17 mouse cellular contexts compared by ENCODE assay signal in the genomic region with DNA sequence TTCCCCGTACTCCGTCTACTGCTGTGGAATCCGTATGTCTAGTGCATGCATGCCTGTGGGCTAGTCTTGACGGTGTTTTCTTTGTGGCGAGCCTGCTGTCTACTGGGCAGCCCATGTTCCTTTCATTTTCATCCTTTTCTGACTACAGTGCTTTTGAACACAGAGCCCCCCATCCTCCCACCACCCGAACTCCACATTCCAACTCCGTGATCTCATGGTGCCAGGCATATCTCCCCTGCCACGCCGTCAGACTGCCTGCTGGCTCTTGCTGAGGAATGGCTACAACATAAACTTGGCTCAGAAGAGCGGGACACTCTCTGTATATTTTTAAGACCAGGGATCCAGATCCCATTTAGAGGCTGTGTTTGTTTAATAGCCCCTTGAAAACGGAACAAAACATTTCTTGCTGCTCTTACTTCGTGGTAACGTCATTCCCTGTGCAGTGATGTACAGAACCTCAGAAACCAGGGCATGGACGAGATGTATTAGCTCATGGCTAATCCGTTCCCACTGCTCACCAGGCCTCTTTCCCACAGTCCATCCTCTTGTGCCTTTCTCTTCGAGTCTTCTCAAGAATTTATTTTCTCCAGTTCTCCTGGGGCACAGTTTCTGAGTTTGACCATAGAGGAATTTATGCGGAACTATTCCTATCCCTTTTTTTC. TPM values are rescaled to one million over a fixed set of nuclear protein-coding genes. Genes with fewer than 3 reads are reported as not detected.
DNase-seq lines count a peak whose midpoint lies in the region; ATAC-seq and TF ChIP-seq lines count a peak whose summit lies in the region.
"Had no signal": no experiment of that assay in that cellular context is flagged by ENCODE, and none has a peak within 500 bp of the region (broad histone marks: within the 10 kb centered on the region; RNA-seq: fewer than 3 reads in every experiment).

No protein-coding gene starts in this region.

- H3K36me3 ChIP-seq in heart, embryonic 11.5 days (ENCODE audit: control insufficient read depth, insufficient read depth, low read length) = no peaks in the 10 kb centered on the region
- no peaks in the 10 kb centered on the region for H3K36me3 ChIP-seq in lung, embryonic 16.5 days (ENCODE audit: control insufficient read depth, insufficient read depth, low read length)
- H3K36me3 ChIP-seq: liver, embryonic 15.5 days; midbrain, embryonic 10.5 days had no signal

- H3K4me1 ChIP-seq in heart, embryonic 11.5 days (ENCODE audit: control insufficient read depth, insufficient read depth, low read length) = no peaks in the 10 kb centered on the region
- H3K4me1 ChIP-seq in lung, embryonic 16.5 days (replicated peaks; ENCODE audit: control insufficient read depth, insufficient read depth, low read length) = peaks cover 2% of the 10 kb centered on the region; the same call in 1 of the 2 replicates
- no peaks in the 10 kb centered on the region for H3K4me1 ChIP-seq in lung, adult 2 months (ENCODE audit: control insufficient read depth, insufficient read depth, low read length)
- H3K4me1 ChIP-seq: liver, embryonic 15.5 days; midbrain, embryonic 10.5 days had no signal

- no peak for DNase-seq in heart, adult 11 months
- no peak for DNase-seq in lung, adult 2 months
- peak; percentile 2 for DNase-seq in lung, postnatal 36 days
- no peak for DNase-seq in urinary bladder, adult 18-20 months (ENCODE audit: low spot score in 2 of 2)
- DNase-seq in gastrocnemius, postnatal 25 days = no peak
- no peak for DNase-seq in frontal cortex, postnatal 25 days (ENCODE audit: low spot score in 2 of 2)
- DNase-seq: gastrocnemius, postnatal 36 days; kidney, postnatal 36 days; right cerebral cortex, postnatal 14 days had no signal

- no peak overlapping the region for H3K4me3 ChIP-seq in heart, embryonic 11.5 days (ENCODE audit: low read depth, low read length)
- no peak overlapping the region for H3K4me3 ChIP-seq in lung, embryonic 16.5 days (ENCODE audit: low read length)
- no peak overlapping the region for H3K4me3 ChIP-seq in lung, adult 2 months (replicated peaks; ENCODE audit: extremely low read depth, low read depth, low read length)
- H3K4me3 ChIP-seq: erythroblast, embryonic 14.5 days; liver, embryonic 15.5 days; midbrain, embryonic 10.5 days; myocyte had no signal

- H3K27me3 ChIP-seq in heart, embryonic 11.5 days (ENCODE audit: control insufficient read depth, insufficient read depth, low read length) = no peaks in the 10 kb centered on the region
- H3K27me3 ChIP-seq in lung, embryonic 16.5 days (ENCODE audit: control insufficient read depth, insufficient read depth, low read depth, low read length) = no peaks in the 10 kb centered on the region
- H3K27me3 ChIP-seq: liver, embryonic 15.5 days had no signal

- H3K4me2 ChIP-seq in heart, embryonic 11.5 days = no peak overlapping the region
- H3K4me2 ChIP-seq in lung, embryonic 16.5 days (ENCODE audit: low read depth, low read length) = peak overlapping the region; percentile 30; the same call in 1 of the 2 replicates
- H3K4me2 ChIP-seq: liver, embryonic 15.5 days had no signal

- peak overlapping the region; percentile 1; the same call in 1 of the 2 replicates for H3K27ac ChIP-seq in heart, embryonic 11.5 days (ENCODE audit: low read depth, low read length)
- peak overlapping the region; percentile 29; the same call in 1 of the 2 replicates for H3K27ac ChIP-seq in lung, embryonic 16.5 days (ENCODE audit: low read length)
- H3K27ac ChIP-seq: hindbrain, postnatal 0 days; liver, embryonic 15.5 days; midbrain, embryonic 10.5 days had no signal

- WGBS in heart, embryonic 11.5 days (ENCODE audit: insufficient replicate concordance) = 67% methylated on average over 17 of the region's 17 CpGs
- WGBS in lung, embryonic 16.5 days = 43% methylated on average over 17 of the region's 17 CpGs
- 56% methylated on average over 17 of the region's 17 CpGs for WGBS in lung, adult 2 months

- TF ChIP-seq POLR2A in lung, adult 2 months (IDR thresholded peaks at IDR 0.05; ENCODE audit: borderline replicate concordance, extremely low read depth, low read depth, low read length) = no peak

- no peak for TF ChIP-seq CTCF in lung, adult 2 months (IDR thresholded peaks at IDR 0.05; ENCODE audit: insufficient read depth, low read length)

- no peaks in the 10 kb centered on the region for H3K9me3 ChIP-seq in heart, embryonic 11.5 days (replicated peaks; ENCODE audit: control insufficient read depth, low read length)
- H3K9me3 ChIP-seq in lung, embryonic 16.5 days (ENCODE audit: control insufficient read depth, low read length) = no peaks in the 10 kb centered on the region
- H3K9me3 ChIP-seq: liver, embryonic 15.5 days; midbrain, embryonic 10.5 days had no signal

- H3K9ac ChIP-seq in heart, embryonic 11.5 days (ENCODE audit: low read depth, low read length) = no peak overlapping the region
- no peak overlapping the region for H3K9ac ChIP-seq in lung, embryonic 16.5 days (ENCODE audit: low read length)
- H3K9ac ChIP-seq: forebrain, postnatal 0 days; liver, embryonic 15.5 days had no signal

- ATAC-seq in heart, embryonic 11.5 days (replicated peaks; ENCODE audit: insufficient number of reproducible peaks, low FRiP score, low TSS enrichment) = 0 out of 2 replicates have a peak, but pooled peaks have one; percentile 18
- ATAC-seq in lung, embryonic 16.5 days (ENCODE audit: low read depth) = peak; percentile 82
- ATAC-seq: forebrain, postnatal 0 days; hindbrain, postnatal 0 days had no signal

RNA-seq across cellular contexts. Expression of a gene that starts 42.6 kb away (rescaled TPM):
- polyA plus RNA-seq in heart, embryonic 11.5 days (2014; fragmentation: Nextera tagmentation; extraction: Ambion mirVana) = 9.0 and 10.4 TPM in 2 replicates
- polyA plus RNA-seq in lung, embryonic 16.5 days (2015; fragmentation: Nextera tagmentation; extraction: Ambion mirVana) = 7.4 and 8.4 TPM in 2 replicates
- polyA plus RNA-seq in lung, adult 2 months (2012; rRNA removed) = 3.7 and 4.1 TPM in 2 replicates
- total RNA-seq in gastrocnemius, postnatal 25 days (2021) = 1 to 10 TPM; 5.5 TPM

RNA-seq across cellular contexts. Expression of a gene that starts 56.7 kb away (rescaled TPM):
- polyA plus RNA-seq in heart, embryonic 11.5 days (2014; fragmentation: Nextera tagmentation; extraction: Ambion mirVana) = 0.21 and 0.40 TPM in 2 replicates
- polyA plus RNA-seq in lung, embryonic 16.5 days (2015; fragmentation: Nextera tagmentation; extraction: Ambion mirVana) = 0.24 and 0.47 TPM in 2 replicates
- polyA plus RNA-seq in lung, adult 2 months (2012; rRNA removed) = 0.07 and 3.0 TPM in 2 replicates
- 100 to 1,000 TPM; 104 to 122 TPM for total RNA-seq in gastrocnemius, postnatal 25 days (2021)
- polyA plus RNA-seq: erythroblast, embryonic 14.5 days had no signal
